Mouse (Mus musculus) heart, embryonic 15.5 days (tissue): ENCODE data around the gene Gm9922. TPM values are rescaled to one million over a fixed set of nuclear protein-coding genes. Genes with fewer than 3 reads are reported as not detected.
A peak's percentile ranks its signal among the peaks of the same experiment; 100 is the strongest.

Source experiments
- ATAC-seq: fragments of 200-750 bp; cut with Nextera tagmentation; replicated peaks from 2 replicates; pipeline ENCODE4 v1.8.0; 2017; ENCODE audit warnings: low read depth, moderate TSS enrichment; ENCODE audit not compliant: insufficient number of reproducible peaks, insufficient read depth, low FRiP score
- H3K27ac ChIP-seq: fragments of 300-500 bp; sonication (generic); 2 replicates; pipeline ENCODE4 v1.5.1; 2015; ENCODE audit warnings: mild to moderate bottlenecking, inconsistent platforms
- H3K27me3 ChIP-seq: fragments of 300-500 bp; sonication (generic); 2 replicates; pipeline ENCODE4 v1.6.1; 2015; ENCODE audit warnings: inconsistent platforms
- H3K36me3 ChIP-seq: fragments of 300-500 bp; sonication (generic); 2 replicates; pipeline ENCODE4 v1.6.1; 2015; ENCODE audit warnings: mild to moderate bottlenecking, inconsistent platforms
- H3K4me1 ChIP-seq: fragments of 300-500 bp; sonication (generic); replicated peaks from 2 replicates; pipeline ENCODE4 v1.6.1; 2015; ENCODE audit warnings: inconsistent platforms
- H3K4me2 ChIP-seq: fragments of 300-500 bp; sonication (generic); 2 replicates; pipeline ENCODE4 v1.6.1; 2015; ENCODE audit warnings: inconsistent platforms, mild to moderate bottlenecking, moderate library complexity
- H3K4me3 ChIP-seq: fragments of 300-500 bp; sonication (generic); 2 replicates; pipeline ENCODE4 v1.5.1; 2015; ENCODE audit warnings: mild to moderate bottlenecking, inconsistent platforms
- H3K9ac ChIP-seq: fragments of 300-500 bp; sonication (generic); 2 replicates; pipeline ENCODE4 v1.6.1; 2015; ENCODE audit warnings: mild to moderate bottlenecking, inconsistent platforms
- H3K9me3 ChIP-seq: fragments of 300-500 bp; sonication (generic); replicated peaks from 2 replicates; pipeline ENCODE4 v1.6.1; 2016; ENCODE audit warnings: inconsistent platforms
- WGBS: fragments of 180-500 bp; shearing (Covaris S2); methylation state at CpG from one replicate; pipeline ENCODE4 v1.1.7; 2015; ENCODE audit warnings: mixed read lengths; 5-methylcytosine and 5-hydroxymethylcytosine counted together
- polyA plus RNA-seq: library from polyadenylated mRNA; unstranded; fragments of >200 nt; fragmentation: Nextera tagmentation; extraction: Ambion mirVana; gene quantifications from 2 replicates; pipeline ENCODE4 v1.2.1, GENCODE M21; 2015

Gm9922 gene
- polyA plus RNA-seq, 1 experiment from 2014 or later = 4.3 TPM

- Histone ChIP-seq H3K27ac (no peak overlapping the region), H3K4me1 (no peaks in the 10 kb centered on the region), H3K4me2 (no peak overlapping the region), H3K9ac (no peak overlapping the region), H3K27me3 (no peaks in the 10 kb centered on the region), H3K4me3 (no peak overlapping the region), H3K9me3 (no peaks in the 10 kb centered on the region), H3K36me3 (no peaks in the 10 kb centered on the region)
- 82% methylated on average over 7 of the region's 7 CpGs for WGBS
- no peak for ATAC-seq
Measured at GRCm38 (mm10) chr14:101748436-101748835, 18.8 kb upstream of the Gm9922 start.

GRCm38 (mm10) chr14:101747811-101748210 lies 18.2 kb upstream of the Gm9922 start:
- WGBS = 88% methylated on average over 11 of the region's 11 CpGs
- Histone ChIP-seq H3K4me2 (no peak overlapping the region), H3K9me3 (no peaks in the 10 kb centered on the region), H3K9ac (no peak overlapping the region), H3K27me3 (no peaks in the 10 kb centered on the region), H3K4me1 (no peaks in the 10 kb centered on the region), H3K36me3 (no peaks in the 10 kb centered on the region), H3K4me3 (no peak overlapping the region), H3K27ac (no peak overlapping the region)
- no peak for ATAC-seq

- 74% methylated on average over 3 of the region's 3 CpGs for WGBS
- no peak for ATAC-seq
Measured at GRCm38 (mm10) chr14:101746635-101747034, 17.0 kb upstream of the Gm9922 start.

GRCm38 (mm10) chr14:101737501-101737900 lies 7.9 kb upstream of the Gm9922 start:
- Histone ChIP-seq H3K27me3 (no peaks in the 10 kb centered on the region), H3K4me1 (no peaks in the 10 kb centered on the region), H3K27ac (no peak overlapping the region), H3K4me2 (no peak overlapping the region), H3K4me3 (no peak overlapping the region), H3K36me3 (no peaks in the 10 kb centered on the region), H3K9me3 (no peaks in the 10 kb centered on the region), H3K9ac (no peak overlapping the region)
- WGBS = 75% methylated on average over 4 of the region's 4 CpGs
- no peak for ATAC-seq

More at GRCm38 (mm10) chr14:101746635-101747034, 17.0 kb upstream of the Gm9922 start:
- H3K9me3 ChIP-seq = no peaks in the 10 kb centered on the region
- no peak overlapping the region for H3K4me3 ChIP-seq
- no peak overlapping the region for H3K9ac ChIP-seq
- H3K4me1 ChIP-seq = no peaks in the 10 kb centered on the region
- H3K36me3 ChIP-seq = no peaks in the 10 kb centered on the region
- no peak overlapping the region for H3K27ac ChIP-seq
- H3K4me2 ChIP-seq = no peak overlapping the region
- H3K27me3 ChIP-seq = no peaks in the 10 kb centered on the region

- 0 out of 2 replicates have a peak, but pooled peaks cover 2% of the 10 kb centered on the region for H3K27me3 ChIP-seq
- no peaks in the 10 kb centered on the region for H3K36me3 ChIP-seq
- no peak overlapping the region for H3K4me3 ChIP-seq
- no peaks in the 10 kb centered on the region for H3K9me3 ChIP-seq
- no peak overlapping the region for H3K27ac ChIP-seq
- no peak for ATAC-seq
- no peak overlapping the region for H3K9ac ChIP-seq
- H3K4me1 ChIP-seq = peaks cover 8% of the 10 kb centered on the region
- 29% methylated on average over 10 of the region's 10 CpGs for WGBS
- H3K4me2 ChIP-seq = no peak overlapping the region
Measured at GRCm38 (mm10) chr14:101733542-101734303, 4.1 kb upstream of the Gm9922 start.

- peak; percentile 21; the same call in 1 of the 2 replicates for ATAC-seq
- peak overlapping the region; percentile 97 for H3K4me2 ChIP-seq
- WGBS = 1% methylated on average over 28 of the region's 28 CpGs
- H3K27ac ChIP-seq = no peak overlapping the region
- H3K36me3 ChIP-seq = no peaks in the 10 kb centered on the region
- peaks cover 20% of the 10 kb centered on the region for H3K4me1 ChIP-seq
- H3K27me3 ChIP-seq = 0 out of 2 replicates have a peak, but pooled peaks cover 2% of the 10 kb centered on the region
- H3K9me3 ChIP-seq = no peaks in the 10 kb centered on the region
- peak overlapping the region; percentile 87 for H3K4me3 ChIP-seq
- H3K9ac ChIP-seq = peak overlapping the region; percentile 79; the same call in 1 of the 2 replicates
Measured at GRCm38 (mm10) chr14:101729972-101730692, 518 bp upstream of the Gm9922 start.

- Histone ChIP-seq H3K27ac (no peak overlapping the region), H3K9ac (no peak overlapping the region), H3K4me3 (no peak overlapping the region), H3K36me3 (no peaks in the 10 kb centered on the region), H3K4me1 (no peaks in the 10 kb centered on the region), H3K27me3 (no peaks in the 10 kb centered on the region), H3K4me2 (no peak overlapping the region), H3K9me3 (no peaks in the 10 kb centered on the region)
- ATAC-seq = no peak
- WGBS = 64% methylated on average over 2 of the region's 2 CpGs
Measured at GRCm38 (mm10) chr14:101714414-101714813, 15.2 kb downstream of the Gm9922 start.

- WGBS = 79% methylated on average over 5 of the region's 5 CpGs
- H3K4me1 ChIP-seq = no peaks in the 10 kb centered on the region
- no peaks in the 10 kb centered on the region for H3K36me3 ChIP-seq
- no peak for ATAC-seq
- H3K9me3 ChIP-seq = no peaks in the 10 kb centered on the region
- no peak overlapping the region for H3K27ac ChIP-seq
- H3K9ac ChIP-seq = no peak overlapping the region
- H3K4me2 ChIP-seq = no peak overlapping the region
- H3K27me3 ChIP-seq = no peaks in the 10 kb centered on the region
- H3K4me3 ChIP-seq = no peak overlapping the region
Measured at GRCm38 (mm10) chr14:101707088-101707487, 22.5 kb downstream of the Gm9922 start.

GRCm38 (mm10) chr14:101704479-101704878 lies 25.1 kb downstream of the Gm9922 start:
- no peak for ATAC-seq
- H3K4me3 ChIP-seq = no peak overlapping the region
- no peaks in the 10 kb centered on the region for H3K9me3 ChIP-seq
- WGBS = 69% methylated on average over 4 of the region's 4 CpGs
- no peak overlapping the region for H3K27ac ChIP-seq
- H3K4me2 ChIP-seq = no peak overlapping the region
- no peaks in the 10 kb centered on the region for H3K36me3 ChIP-seq
- no peaks in the 10 kb centered on the region for H3K27me3 ChIP-seq
- no peak overlapping the region for H3K9ac ChIP-seq
- H3K4me1 ChIP-seq = no peaks in the 10 kb centered on the region

GRCm38 (mm10) chr14:101688406-101688805 lies 41.2 kb downstream of the Gm9922 start:
- Histone ChIP-seq H3K4me3 (no peak overlapping the region), H3K36me3 (no peaks in the 10 kb centered on the region), H3K9me3 (no peaks in the 10 kb centered on the region), H3K27me3 (no peaks in the 10 kb centered on the region), H3K4me2 (no peak overlapping the region), H3K27ac (no peak overlapping the region), H3K9ac (no peak overlapping the region), H3K4me1 (no peaks in the 10 kb centered on the region)
- no peak for ATAC-seq
- 84% methylated on average over 2 of the region's 2 CpGs for WGBS

- ATAC-seq = no peak
- Histone ChIP-seq H3K4me3 (no peak overlapping the region), H3K9ac (no peak overlapping the region), H3K4me1 (no peaks in the 10 kb centered on the region), H3K27ac (no peak overlapping the region), H3K36me3 (no peaks in the 10 kb centered on the region), H3K9me3 (no peaks in the 10 kb centered on the region), H3K27me3 (no peaks in the 10 kb centered on the region), H3K4me2 (no peak overlapping the region)
- WGBS = 91% methylated on average over 6 of the region's 6 CpGs
Measured at GRCm38 (mm10) chr14:101687696-101688095, 41.9 kb downstream of the Gm9922 start.
